Mouse (Mus musculus): ENCODE data around the gene Apc2. TPM values are rescaled to one million over a fixed set of nuclear protein-coding genes. Genes with fewer than 3 reads are reported as not detected.

Gene Apc2
- polyA plus RNA-seq, 1 experiment from 2014 or later: 144 TPM

- Histone ChIP-seq H3K27ac (replicated peaks) (no peak overlapping the region), H3K36me3 (no peaks in the 10 kb centered on the region), H3K4me2 (peak overlapping the region; percentile 84), H3K27me3 (replicated peaks) (peaks cover 2% of the 10 kb centered on the region; the same call in 1 of the 2 replicates), H3K4me1 (peaks cover 41% of the 10 kb centered on the region), H3K9ac (replicated peaks) (no peak overlapping the region), H3K4me3 (replicated peaks) (peak overlapping the region; percentile 49), H3K9me3 (replicated peaks) (no peaks in the 10 kb centered on the region)
- WGBS: 78% methylated on average over 17 of the region's 17 CpGs
- no peak for ATAC-seq (ENCODE audit: low FRiP score)
Observed at GRCm38 (mm10) chr10:80324120-80325037, 28.6 kb downstream of the Apc2 start.

GRCm38 (mm10) chr10:80325045-80325444, 29.3 kb downstream of the Apc2 start:
- peaks cover 36% of the 10 kb centered on the region for H3K4me1 ChIP-seq
- no peaks in the 10 kb centered on the region for H3K9me3 ChIP-seq (replicated peaks)
- H3K4me2 ChIP-seq: no peak overlapping the region
- no peak overlapping the region for H3K27ac ChIP-seq (replicated peaks)
- no peak overlapping the region for H3K9ac ChIP-seq (replicated peaks)
- ATAC-seq (ENCODE audit: low FRiP score): no peak
- no peaks in the 10 kb centered on the region for H3K36me3 ChIP-seq
- H3K27me3 ChIP-seq (replicated peaks): peaks cover 2% of the 10 kb centered on the region; the same call in 1 of the 2 replicates
- 81% methylated on average over 21 of the region's 21 CpGs for WGBS
- no peak overlapping the region for H3K4me3 ChIP-seq (replicated peaks)

- peak; percentile 92 for ATAC-seq (ENCODE audit: low FRiP score)
- Histone ChIP-seq H3K27me3 (replicated peaks) (peaks cover 16% of the 10 kb centered on the region), H3K4me1 (peaks cover 17% of the 10 kb centered on the region), H3K4me3 (replicated peaks) (peak within 1 kb of the TSS; percentile 53), H3K9ac (replicated peaks) (peak within 1 kb of the TSS; percentile 54), H3K4me2 (peak within 1 kb of the TSS; percentile 96), H3K9me3 (replicated peaks) (no peaks in the 10 kb centered on the region), H3K27ac (replicated peaks) (no peak within 1 kb of the TSS), H3K36me3 (no peaks in the 10 kb centered on the region)
- WGBS: 6% methylated on average over 36 of the region's 36 CpGs
Observed at GRCm38 (mm10) chr10:80329273-80330081, 33.7 kb downstream of the Apc2 start, which contains the start of the genes Pcsk4 and Reep6. Gene Pcsk4, minus strand, starts transcription at chr10:80329498. Gene Reep6, plus strand, starts transcription at chr10:80329953.

GRCm38 (mm10) chr10:80330084-80330483, 34.3 kb downstream of the Apc2 start:
- Histone ChIP-seq H3K4me2 (peak overlapping the region; percentile 96), H3K27me3 (replicated peaks) (peaks cover 16% of the 10 kb centered on the region; the same call in 1 of the 2 replicates), H3K36me3 (no peaks in the 10 kb centered on the region), H3K27ac (replicated peaks) (no peak overlapping the region), H3K4me1 (peaks cover 17% of the 10 kb centered on the region), H3K4me3 (replicated peaks) (peak overlapping the region; percentile 53), H3K9me3 (replicated peaks) (no peaks in the 10 kb centered on the region), H3K9ac (replicated peaks) (peak overlapping the region; percentile 54)
- no peak; the same call in 1 of the 2 replicates for ATAC-seq (ENCODE audit: low FRiP score)
- WGBS: 2% methylated on average over 38 of the region's 41 CpGs

- WGBS: 74% methylated on average over 2 of the region's 2 CpGs
- H3K9ac ChIP-seq (replicated peaks): no peak overlapping the region; the same call in 1 of the 2 replicates
- no peaks in the 10 kb centered on the region; the same call in 1 of the 2 replicates for H3K36me3 ChIP-seq
- no peak for ATAC-seq (ENCODE audit: low FRiP score)
- H3K4me1 ChIP-seq: peaks cover 17% of the 10 kb centered on the region
- H3K27me3 ChIP-seq (replicated peaks): peaks cover 16% of the 10 kb centered on the region; the same call in 1 of the 2 replicates
- no peak overlapping the region for H3K27ac ChIP-seq (replicated peaks)
- H3K4me2 ChIP-seq: peak overlapping the region; percentile 96
- no peaks in the 10 kb centered on the region for H3K9me3 ChIP-seq (replicated peaks)
- H3K4me3 ChIP-seq (replicated peaks): peak overlapping the region; percentile 53
Observed at GRCm38 (mm10) chr10:80330888-80331287, 35.1 kb downstream of the Apc2 start.

- no peak overlapping the region for H3K4me3 ChIP-seq (replicated peaks)
- peaks cover 17% of the 10 kb centered on the region for H3K4me1 ChIP-seq
- no peak overlapping the region for H3K4me2 ChIP-seq
- H3K9me3 ChIP-seq (replicated peaks): no peaks in the 10 kb centered on the region
- no peak overlapping the region for H3K27ac ChIP-seq (replicated peaks)
- H3K9ac ChIP-seq (replicated peaks): no peak overlapping the region
- no peaks in the 10 kb centered on the region; the same call in 1 of the 2 replicates for H3K36me3 ChIP-seq
- 73% methylated on average over 10 of the region's 10 CpGs for WGBS
- no peak for ATAC-seq (ENCODE audit: low FRiP score)
- H3K27me3 ChIP-seq (replicated peaks): peaks cover 16% of the 10 kb centered on the region; the same call in 1 of the 2 replicates
Observed at GRCm38 (mm10) chr10:80331636-80332524, 36.1 kb downstream of the Apc2 start.

GRCm38 (mm10) chr10:80332525-80332989, 36.8 kb downstream of the Apc2 start:
- H3K9ac ChIP-seq (replicated peaks): no peak overlapping the region
- H3K9me3 ChIP-seq (replicated peaks): no peaks in the 10 kb centered on the region
- H3K4me3 ChIP-seq (replicated peaks): no peak overlapping the region
- ATAC-seq (ENCODE audit: low FRiP score): no peak
- H3K4me1 ChIP-seq: peaks cover 17% of the 10 kb centered on the region
- H3K27ac ChIP-seq (replicated peaks): no peak overlapping the region
- no peak overlapping the region for H3K4me2 ChIP-seq
- H3K36me3 ChIP-seq: no peaks in the 10 kb centered on the region; the same call in 1 of the 2 replicates
- peaks cover 18% of the 10 kb centered on the region for H3K27me3 ChIP-seq (replicated peaks)
- WGBS: 84% methylated on average over 5 of the region's 5 CpGs

GRCm38 (mm10) chr10:80336263-80336662, 40.5 kb downstream of the Apc2 start:
- Histone ChIP-seq H3K4me2 (no peak overlapping the region), H3K27ac (replicated peaks) (no peak overlapping the region), H3K4me3 (replicated peaks) (no peak overlapping the region), H3K9ac (replicated peaks) (no peak overlapping the region), H3K36me3 (no peaks in the 10 kb centered on the region; the same call in 1 of the 2 replicates), H3K9me3 (replicated peaks) (no peaks in the 10 kb centered on the region), H3K4me1 (no peaks in the 10 kb centered on the region), H3K27me3 (replicated peaks) (peaks cover 27% of the 10 kb centered on the region)
- no peak for ATAC-seq (ENCODE audit: low FRiP score)
- 87% methylated on average over 12 of the region's 12 CpGs for WGBS

GRCm38 (mm10) chr10:80339941-80340750, 44.4 kb downstream of the Apc2 start:
- Histone ChIP-seq H3K9ac (replicated peaks) (no peak overlapping the region), H3K27me3 (replicated peaks) (peaks cover 56% of the 10 kb centered on the region), H3K4me2 (0 out of 2 replicates have a peak overlapping the region, but pooled peaks have one; percentile 31), H3K9me3 (replicated peaks) (no peaks in the 10 kb centered on the region), H3K36me3 (no peaks in the 10 kb centered on the region; the same call in 1 of the 2 replicates), H3K27ac (replicated peaks) (no peak overlapping the region), H3K4me1 (peaks cover 24% of the 10 kb centered on the region), H3K4me3 (replicated peaks) (no peak overlapping the region)
- no peak for ATAC-seq (ENCODE audit: low FRiP score)
- WGBS: 23% methylated on average over 19 of the region's 19 CpGs

GRCm38 (mm10) chr10:80341026-80341425, 45.2 kb downstream of the Apc2 start:
- Histone ChIP-seq H3K36me3 (no peaks in the 10 kb centered on the region), H3K27ac (replicated peaks) (no peak overlapping the region), H3K4me1 (peaks cover 24% of the 10 kb centered on the region), H3K9ac (replicated peaks) (no peak overlapping the region), H3K9me3 (replicated peaks) (no peaks in the 10 kb centered on the region), H3K27me3 (replicated peaks) (peaks cover 65% of the 10 kb centered on the region), H3K4me2 (no peak overlapping the region), H3K4me3 (replicated peaks) (0 out of 2 replicates have a peak overlapping the region, but pooled peaks have one; percentile 4)
- WGBS: 17% methylated on average over 21 of the region's 21 CpGs
- no peak for ATAC-seq (ENCODE audit: low FRiP score)
